Mouse (Mus musculus) liver, embryonic 12.5 days (tissue): Measurements from ENCODE around the gene Arhgef39. TPM values are rescaled to one million over a fixed set of nuclear protein-coding genes. Genes with fewer than 3 reads are reported as not detected.
A peak's percentile ranks its signal among the peaks of the same experiment; 100 is the strongest.
"Not testable (repeated sequence)": the region's sequence is repeated elsewhere in the genome, so short reads cannot be mapped to it uniquely, and the experiment has no call there.

Experiments
- ATAC-seq: fragments of 200-750 bp; cut with Nextera tagmentation; 2 replicates; pipeline ENCODE4 v1.8.0; 2017; ENCODE audit warnings: moderate number of reproducible peaks, mild to moderate bottlenecking, moderate library complexity
- H3K27ac ChIP-seq: fragments of 300-500 bp; sonication (generic); 2 replicates; pipeline ENCODE4 v1.5.1; 2016; ENCODE audit warnings: mild to moderate bottlenecking
- H3K27me3 ChIP-seq: fragments of 300-500 bp; sonication (generic); replicated peaks from 2 replicates; pipeline ENCODE4 v1.6.1; 2016; ENCODE audit warnings: mild to moderate bottlenecking, moderate library complexity
- H3K36me3 ChIP-seq: fragments of 300-500 bp; sonication (generic); 2 replicates; pipeline ENCODE4 v1.6.1; 2016; ENCODE audit warnings: mild to moderate bottlenecking, moderate library complexity
- H3K4me1 ChIP-seq: fragments of 300-500 bp; sonication (generic); 2 replicates; pipeline ENCODE4 v1.6.1; 2016
- H3K4me2 ChIP-seq: fragments of 300-500 bp; sonication (generic); 2 replicates; pipeline ENCODE4 v1.6.1; 2016; ENCODE audit warnings: mild to moderate bottlenecking, moderate library complexity
- H3K4me3 ChIP-seq: fragments of 300-500 bp; sonication (generic); 2 replicates; pipeline ENCODE4 v1.5.1; 2016; ENCODE audit warnings: mild to moderate bottlenecking, moderate library complexity
- H3K9ac ChIP-seq: fragments of 300-500 bp; sonication (generic); 2 replicates; pipeline ENCODE4 v1.6.1; 2016; ENCODE audit warnings: mild to moderate bottlenecking, moderate library complexity
- H3K9me3 ChIP-seq: fragments of 300-500 bp; sonication (generic); replicated peaks from 2 replicates; pipeline ENCODE4 v1.6.1; 2016; ENCODE audit warnings: mild to moderate bottlenecking, moderate library complexity
- WGBS: fragments of 180-500 bp; shearing (Covaris S2); methylation state at CpG from one replicate; pipeline ENCODE4 v1.1.7; 2016; ENCODE audit not compliant: insufficient replicate concordance; 5-methylcytosine and 5-hydroxymethylcytosine counted together
- polyA plus RNA-seq: library from polyadenylated mRNA; unstranded; fragments of >200 nt; fragmentation: Nextera tagmentation; extraction: Ambion mirVana; gene quantifications from 2 replicates; pipeline ENCODE4 v1.2.1, GENCODE M21; 2016

The Arhgef39 gene
- polyA plus RNA-seq, 1 experiment from 2014 or later = 35.8 TPM

DNA sequence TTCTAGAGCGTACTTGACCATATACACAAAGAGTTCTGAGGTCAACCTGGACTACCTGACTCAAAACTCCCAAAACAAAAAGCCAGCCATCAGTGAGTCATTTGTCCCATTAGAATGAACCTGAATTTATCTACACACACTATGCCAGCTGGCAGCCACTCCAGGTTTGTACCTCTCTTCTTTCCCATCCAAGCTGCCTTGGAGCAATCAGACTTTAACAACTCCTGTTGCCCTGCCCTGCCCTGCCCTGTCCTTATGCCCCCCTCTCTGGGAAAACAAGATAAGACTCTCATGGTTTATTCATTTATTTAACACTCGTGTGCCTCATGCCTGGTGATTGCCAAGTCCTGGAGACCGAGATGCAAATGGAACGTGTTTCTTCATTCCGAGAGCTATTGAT is 8.7 kb downstream of the Arhgef39 start:
- WGBS = 71% methylated on average over 5 of the region's 5 CpGs
- H3K27ac ChIP-seq = peak overlapping the region; percentile 40; the same call in 1 of the 2 replicates
- H3K4me3 ChIP-seq = no peak overlapping the region
- H3K4me2 ChIP-seq = peak overlapping the region; percentile 13
- H3K36me3 ChIP-seq = peaks cover 11% of the 10 kb centered on the region
- no peaks in the 10 kb centered on the region for H3K27me3 ChIP-seq
- ATAC-seq = no peak
- no peak overlapping the region for H3K9ac ChIP-seq
- H3K9me3 ChIP-seq = no peaks in the 10 kb centered on the region
- H3K4me1 ChIP-seq = peaks cover 50% of the 10 kb centered on the region

DNA sequence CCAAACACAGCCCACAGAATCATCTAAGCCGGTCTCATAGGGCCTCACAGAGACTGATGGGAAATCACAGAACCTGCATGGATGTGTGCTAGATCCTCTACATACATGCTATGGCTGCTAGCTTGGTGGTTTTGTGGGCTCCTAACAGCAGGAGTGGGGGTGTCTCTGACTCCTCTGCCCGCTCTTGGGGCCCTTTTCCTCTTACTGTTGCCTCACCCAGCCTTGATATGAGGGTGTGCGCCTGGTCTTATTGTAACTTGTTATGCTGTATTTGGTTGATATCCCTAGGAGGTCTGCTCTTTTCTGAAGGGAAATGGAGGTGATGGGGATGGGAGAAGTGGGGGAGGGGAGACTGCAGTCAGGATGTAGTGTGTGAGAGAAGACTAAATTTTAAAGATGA is 9.9 kb downstream of the Arhgef39 start:
- WGBS = 82% methylated on average over 3 of the region's 3 CpGs
- H3K4me2 ChIP-seq = no peak overlapping the region
- no peak overlapping the region for H3K4me3 ChIP-seq
- peaks cover 38% of the 10 kb centered on the region for H3K4me1 ChIP-seq
- H3K9me3 ChIP-seq = no peaks in the 10 kb centered on the region
- no peaks in the 10 kb centered on the region for H3K27me3 ChIP-seq
- no peak overlapping the region for H3K9ac ChIP-seq
- H3K27ac ChIP-seq = no peak overlapping the region
- no peak for ATAC-seq
- H3K36me3 ChIP-seq = no peaks in the 10 kb centered on the region

DNA sequence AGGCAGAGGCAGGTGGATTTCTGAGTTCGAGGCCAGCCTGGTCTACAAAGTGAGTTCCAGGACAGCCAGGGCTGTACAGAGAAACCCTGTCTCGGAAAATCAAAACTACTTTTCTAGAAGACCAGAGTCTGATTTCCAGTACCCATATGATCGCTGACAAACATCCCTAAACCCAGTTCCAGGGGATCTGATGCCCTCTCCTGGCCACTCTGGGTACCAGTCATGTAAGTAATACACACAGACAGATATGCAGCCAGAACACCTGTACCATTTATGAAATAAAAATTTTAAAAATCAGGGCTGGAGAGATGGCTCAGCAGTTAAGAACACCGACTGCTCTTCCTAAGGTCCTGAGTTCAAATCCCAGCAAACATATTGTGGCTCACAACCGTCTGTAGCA is 13.8 kb downstream of the Arhgef39 start:
- 75% methylated on average over 5 of the region's 5 CpGs for WGBS
- not testable (repeated sequence) for H3K36me3 ChIP-seq, H3K9ac ChIP-seq, H3K4me3 ChIP-seq, ATAC-seq, H3K4me2 ChIP-seq, H3K27me3 ChIP-seq, H3K27ac ChIP-seq, H3K9me3 ChIP-seq
- H3K4me1 ChIP-seq = peaks cover 14% of the 10 kb centered on the region

DNA sequence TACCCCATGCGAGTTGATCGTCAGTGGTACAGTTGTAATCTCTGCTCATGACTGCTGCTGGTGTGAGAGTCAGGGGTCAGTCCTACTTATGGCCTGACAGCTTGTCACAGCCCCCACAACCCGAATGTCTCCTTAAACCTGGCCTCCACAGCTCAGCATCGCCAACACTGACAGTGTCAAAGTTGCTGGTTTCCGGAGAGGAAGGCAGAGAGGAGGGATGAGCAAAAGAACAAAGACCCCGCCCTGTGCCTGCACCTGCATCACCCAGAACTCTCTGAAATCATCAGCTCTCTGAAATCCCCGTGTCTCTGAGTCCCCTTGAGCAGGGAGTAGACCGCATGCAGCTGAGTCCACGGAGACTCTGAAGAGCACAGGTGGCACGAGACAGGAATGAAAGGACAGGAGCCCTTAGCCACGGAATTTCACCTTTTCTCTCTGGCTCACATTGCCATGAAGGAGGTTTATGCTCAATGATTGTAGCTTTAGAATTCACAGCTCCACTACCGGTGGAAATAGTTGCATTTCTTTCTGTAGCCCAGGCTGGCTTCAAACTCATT is 15.9 kb downstream of the Arhgef39 start, which contains the start of gene Sit1:
Sit1 (minus strand) TSS at position 200 of the 557 bp plus-strand sequence.
- H3K9me3 ChIP-seq = no peaks in the 10 kb centered on the region
- no peaks in the 10 kb centered on the region for H3K36me3 ChIP-seq
- no peak within 1 kb of the TSS for H3K9ac ChIP-seq
- H3K4me2 ChIP-seq = no peak within 1 kb of the TSS
- no peak within 1 kb of the TSS for H3K27ac ChIP-seq
- no peak within 1 kb of the TSS for H3K4me3 ChIP-seq
- H3K27me3 ChIP-seq = no peaks in the 10 kb centered on the region
- WGBS = 42% methylated on average over 12 of the region's 12 CpGs
- H3K4me1 ChIP-seq = peaks cover 10% of the 10 kb centered on the region
- ATAC-seq = no peak

DNA sequence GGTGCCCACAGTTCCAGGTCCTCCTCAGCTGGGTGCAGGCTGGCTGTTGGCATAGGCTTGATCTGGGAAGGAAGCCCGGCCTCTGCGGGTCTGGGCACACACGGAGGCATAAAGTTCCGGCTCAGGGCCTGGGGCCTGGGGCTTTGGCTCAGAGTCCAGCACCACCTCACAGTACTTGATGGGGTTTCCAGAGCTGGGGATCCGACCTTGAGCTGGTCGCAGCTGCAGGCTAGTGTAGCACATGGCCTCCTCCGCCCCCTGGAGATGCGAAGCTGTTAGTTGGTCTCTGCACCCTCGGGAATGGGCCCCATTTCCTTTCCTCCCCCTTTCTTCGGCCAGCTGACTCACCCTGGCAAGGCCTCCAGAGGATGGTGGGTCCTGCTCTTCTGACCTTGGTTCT is 16.9 kb downstream of the Arhgef39 start:
- no peak for ATAC-seq
- H3K9me3 ChIP-seq = no peaks in the 10 kb centered on the region
- no peak overlapping the region for H3K4me3 ChIP-seq
- 49% methylated on average over 10 of the region's 10 CpGs for WGBS
- no peak overlapping the region for H3K4me2 ChIP-seq
- no peak overlapping the region for H3K9ac ChIP-seq
- no peak overlapping the region for H3K27ac ChIP-seq
- peaks cover 17% of the 10 kb centered on the region for H3K4me1 ChIP-seq
- H3K36me3 ChIP-seq = no peaks in the 10 kb centered on the region
- no peaks in the 10 kb centered on the region for H3K27me3 ChIP-seq

DNA sequence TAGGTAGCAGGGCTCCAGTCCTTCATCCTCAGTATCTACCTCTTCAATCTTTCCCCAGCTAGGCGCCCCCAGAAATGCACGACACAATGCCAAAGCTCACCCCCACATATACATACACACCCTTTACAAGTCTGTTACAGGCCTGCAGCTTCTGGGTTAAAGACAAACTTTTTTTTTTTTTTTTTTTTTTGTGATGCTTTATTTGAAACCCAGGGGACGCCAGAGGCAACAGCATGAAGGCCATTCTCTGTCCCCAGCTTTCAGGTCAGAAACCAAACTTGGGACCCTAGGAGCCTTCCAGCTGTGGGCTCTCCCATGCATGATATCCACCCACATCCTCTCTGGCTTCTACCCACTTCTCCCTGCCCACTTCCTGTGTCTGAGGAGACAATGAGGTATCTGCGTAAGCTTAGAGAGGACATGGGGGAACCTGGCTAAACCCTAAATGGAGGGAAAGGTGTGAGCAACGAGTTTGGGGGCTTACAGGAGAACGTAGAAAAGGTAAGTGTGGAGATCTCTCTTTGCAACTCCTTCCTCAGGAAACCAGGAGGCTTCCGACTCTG is 17.5 kb downstream of the Arhgef39 start:
- Histone ChIP-seq H3K9ac (no peak overlapping the region), H3K4me1 (peaks cover 17% of the 10 kb centered on the region), H3K9me3 (no peaks in the 10 kb centered on the region), H3K36me3 (no peaks in the 10 kb centered on the region), H3K4me2 (no peak overlapping the region), H3K27ac (no peak overlapping the region), H3K27me3 (no peaks in the 10 kb centered on the region), H3K4me3 (no peak overlapping the region)
- WGBS = 38% methylated on average over 7 of the region's 7 CpGs
- ATAC-seq = no peak

DNA sequence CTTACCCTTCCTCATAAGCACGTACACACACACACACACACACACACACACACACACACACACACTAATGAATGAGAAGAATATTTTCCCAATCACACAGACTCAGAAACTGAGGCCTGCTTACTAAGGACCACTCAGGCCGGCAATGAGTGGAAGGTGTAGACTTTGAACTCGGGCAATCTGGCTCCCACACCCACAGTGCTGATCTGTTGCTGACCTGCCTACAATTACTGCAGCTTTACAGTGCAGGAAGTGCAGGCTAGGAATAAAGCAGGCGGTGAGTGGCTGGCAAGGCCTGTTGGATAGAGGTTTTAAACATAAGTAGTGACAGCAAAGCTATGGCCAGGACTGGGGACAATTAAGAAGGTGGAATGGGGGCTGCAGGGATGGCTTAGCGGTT is 18.5 kb downstream of the Arhgef39 start:
- Histone ChIP-seq H3K9ac (no peak overlapping the region), H3K4me2 (no peak overlapping the region), H3K4me3 (no peak overlapping the region), H3K27ac (no peak overlapping the region), H3K4me1 (peaks cover 17% of the 10 kb centered on the region), H3K9me3 (no peaks in the 10 kb centered on the region), H3K27me3 (no peaks in the 10 kb centered on the region), H3K36me3 (no peaks in the 10 kb centered on the region)
- no peak for ATAC-seq
- 73% methylated on average over 5 of the region's 5 CpGs for WGBS

DNA sequence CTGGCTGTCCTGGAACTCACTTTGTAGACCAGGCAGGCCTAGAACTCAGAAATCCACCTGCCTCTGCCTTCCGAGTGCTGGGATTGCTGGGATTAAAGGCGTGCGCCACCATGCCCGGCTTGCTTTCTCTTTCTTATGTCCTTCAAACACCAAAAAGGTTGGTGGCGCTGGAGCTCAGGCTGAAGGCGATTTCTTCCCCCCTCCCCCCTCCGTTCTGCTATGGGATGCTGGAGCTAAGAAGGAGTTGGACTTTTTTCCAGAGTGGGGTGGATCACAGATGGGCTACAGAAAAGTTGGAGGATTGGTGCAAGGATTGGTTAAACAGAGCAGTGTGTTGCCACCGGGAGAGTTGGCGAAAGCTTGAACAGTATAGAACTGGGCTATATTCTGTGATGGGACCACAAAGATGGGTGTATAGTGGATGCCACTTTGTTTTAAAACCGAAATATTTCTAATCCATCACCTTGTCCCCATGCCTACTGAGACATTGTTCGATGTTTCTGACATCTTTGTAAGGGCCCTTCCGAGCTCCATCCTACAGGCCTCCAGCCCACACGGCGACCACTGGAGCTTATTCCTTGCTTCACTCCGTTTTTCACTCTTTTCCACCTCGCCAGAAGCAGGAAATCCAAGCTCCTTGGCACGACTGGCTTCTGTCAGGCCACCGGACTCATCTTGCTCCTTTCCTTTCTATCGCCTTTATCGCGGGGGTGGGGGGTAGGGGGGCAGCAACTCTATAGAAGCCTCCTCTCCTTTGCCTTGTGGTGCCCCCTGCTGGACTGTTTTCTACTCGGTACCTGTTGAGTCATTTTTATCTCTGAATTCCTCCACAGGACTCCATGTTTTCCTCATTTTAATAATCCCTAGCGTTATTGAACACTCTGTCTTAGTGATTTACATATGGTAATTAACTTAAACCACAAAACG is 20.3 kb downstream of the Arhgef39 start:
- WGBS = 34% methylated on average over 24 of the region's 24 CpGs

DNA sequence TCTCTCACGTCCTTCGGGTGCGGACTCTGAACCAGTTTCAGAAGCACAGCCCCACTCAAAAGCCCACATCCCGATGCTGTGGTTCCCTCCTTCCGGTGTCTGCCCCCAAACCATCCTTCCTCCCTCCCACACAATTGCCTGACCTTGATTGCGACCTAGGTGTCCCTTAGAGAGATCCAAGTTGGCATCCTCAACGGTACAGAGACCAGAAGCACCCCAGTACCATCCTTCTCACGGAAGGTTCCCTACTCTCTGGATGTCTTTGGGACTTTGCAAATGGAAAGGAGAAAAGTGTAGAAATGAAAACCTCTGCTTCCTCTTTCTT is 21.0 kb downstream of the Arhgef39 start:
- Histone ChIP-seq H3K27ac (peak overlapping the region; percentile 42; the same call in 1 of the 2 replicates), H3K9ac (peak overlapping the region; percentile 57), H3K4me2 (peak overlapping the region; percentile 72)

More for the DNA sequence above, 20.3 kb downstream of the Arhgef39 start:
- H3K4me1 ChIP-seq = peaks cover 17% of the 10 kb centered on the region
- peak overlapping the region; percentile 51 for H3K4me3 ChIP-seq
- H3K27me3 ChIP-seq = 0 out of 2 replicates have a peak, but pooled peaks cover 3% of the 10 kb centered on the region
- no peak for ATAC-seq
- H3K36me3 ChIP-seq = no peaks in the 10 kb centered on the region
- H3K4me2 ChIP-seq = peak overlapping the region; percentile 72
- 0 out of 2 replicates have a peak overlapping the region, but pooled peaks have one; percentile 17 for H3K9ac ChIP-seq
- H3K9me3 ChIP-seq = no peaks in the 10 kb centered on the region
- H3K27ac ChIP-seq = 0 out of 2 replicates have a peak overlapping the region, but pooled peaks have one; percentile 42

DNA sequence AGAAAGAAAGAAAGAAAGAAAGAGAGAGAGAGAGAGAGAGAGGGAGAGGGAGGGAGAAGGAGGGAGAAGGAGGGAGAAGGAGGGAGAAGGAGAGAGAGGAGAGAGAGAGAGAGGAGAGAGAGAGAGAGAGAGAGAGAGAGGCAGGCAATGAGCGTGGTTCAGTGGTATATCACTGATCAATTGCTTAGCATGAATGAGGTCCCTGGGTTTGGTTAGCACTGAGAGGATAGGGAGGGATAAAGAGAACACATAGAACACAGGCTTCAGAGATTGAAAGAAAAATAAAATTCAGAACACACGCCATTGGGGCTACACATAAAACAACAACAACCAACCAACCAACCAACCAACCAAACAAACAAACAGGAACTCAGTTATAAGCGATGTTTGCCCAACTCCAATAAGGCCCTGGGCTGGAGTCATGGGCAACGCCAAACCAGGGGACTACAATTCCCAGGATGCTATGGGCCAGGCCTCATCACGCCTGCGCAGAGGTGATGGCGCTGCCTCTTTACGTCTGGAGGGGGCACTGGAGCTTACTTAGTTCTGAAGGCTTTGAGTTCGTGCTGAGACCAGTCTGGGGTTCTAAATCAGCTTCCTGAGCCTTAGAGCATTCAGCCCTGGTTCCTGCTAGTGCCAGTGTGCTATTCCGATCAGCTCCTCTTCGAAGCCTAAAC is 21.5 kb downstream of the Arhgef39 start:
- H3K9ac ChIP-seq = peak overlapping the region; percentile 57

More for the DNA sequence above, 21.0 kb downstream of the Arhgef39 start:
- ATAC-seq = no peak; the same call in 1 of the 2 replicates
- H3K4me1 ChIP-seq = peaks cover 17% of the 10 kb centered on the region
- peak overlapping the region; percentile 51 for H3K4me3 ChIP-seq
- no peaks in the 10 kb centered on the region for H3K36me3 ChIP-seq
- 0 out of 2 replicates have a peak, but pooled peaks cover 3% of the 10 kb centered on the region for H3K27me3 ChIP-seq
- 19% methylated on average over 8 of the region's 8 CpGs for WGBS
- H3K9me3 ChIP-seq = no peaks in the 10 kb centered on the region

DNA sequence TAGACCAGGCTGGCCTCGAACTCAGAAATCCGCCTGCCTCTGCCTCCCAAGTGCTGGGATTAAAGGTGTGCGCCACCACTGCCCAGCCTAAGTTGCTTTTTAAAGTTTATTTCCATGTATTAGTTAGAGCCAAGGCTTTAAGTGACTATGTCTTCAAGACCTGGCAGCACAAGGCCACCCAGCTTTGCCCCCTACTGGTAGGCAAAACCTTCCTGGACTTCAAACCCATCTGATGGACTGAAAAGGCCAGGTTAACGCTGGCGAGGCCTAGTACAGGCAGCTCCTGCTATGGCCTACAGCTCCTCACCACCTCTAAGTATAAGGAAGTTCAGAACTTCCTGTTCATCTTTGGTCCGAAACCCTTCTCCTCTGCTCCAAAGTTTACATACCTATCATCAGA is 22.9 kb downstream of the Arhgef39 start:
- H3K4me1 ChIP-seq = peaks cover 17% of the 10 kb centered on the region
- no peaks in the 10 kb centered on the region for H3K36me3 ChIP-seq
- 0 out of 2 replicates have a peak, but pooled peaks cover 3% of the 10 kb centered on the region for H3K27me3 ChIP-seq
- 71% methylated on average over 6 of the region's 6 CpGs for WGBS
- ATAC-seq = no peak
- H3K9me3 ChIP-seq = no peaks in the 10 kb centered on the region
- H3K27ac ChIP-seq = no peak overlapping the region
- no peak overlapping the region for H3K4me3 ChIP-seq
- no peak overlapping the region for H3K4me2 ChIP-seq
- no peak overlapping the region for H3K9ac ChIP-seq

More for the DNA sequence above, 21.5 kb downstream of the Arhgef39 start:
- Histone ChIP-seq H3K36me3 (no peaks in the 10 kb centered on the region), H3K9me3 (no peaks in the 10 kb centered on the region), H3K4me1 (peaks cover 17% of the 10 kb centered on the region), H3K4me3 (peak overlapping the region; percentile 51), H3K27me3 (0 out of 2 replicates have a peak, but pooled peaks cover 3% of the 10 kb centered on the region), H3K27ac (peak overlapping the region; percentile 42; the same call in 1 of the 2 replicates), H3K4me2 (peak overlapping the region; percentile 72)
- ATAC-seq = peak; percentile 93
- WGBS = 6% methylated on average over 11 of the region's 11 CpGs
